Mouse (Mus musculus): ENCODE measurements around the gene D430041D05Rik.

The D430041D05Rik gene

DNA sequence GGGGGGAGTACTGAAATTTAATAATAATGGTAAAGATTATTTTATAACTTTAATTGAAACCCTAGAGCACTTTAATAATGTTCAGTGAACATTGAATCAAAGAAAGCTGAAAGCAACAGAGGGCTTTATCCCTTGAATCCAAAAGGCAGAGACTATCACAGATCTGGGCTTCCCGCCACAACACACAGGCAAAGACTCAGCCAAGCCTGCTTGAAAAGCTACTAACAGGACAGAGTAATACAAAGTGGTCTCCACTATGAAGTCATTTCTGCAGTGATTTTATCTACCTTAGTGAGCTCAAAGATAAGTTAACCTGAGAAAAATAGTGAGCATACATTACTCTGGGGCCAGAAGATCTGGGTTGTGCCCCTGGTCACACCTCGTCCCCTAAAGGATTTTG is 128.0 kb downstream of the D430041D05Rik start:
- no peak for DNase-seq (ENCODE audit: inconsistent ontology term)

- no peak for DNase-seq (ENCODE audit: inconsistent ontology term)
Measured at GRCm38 (mm10) chr2:104267049-104267448, 143.8 kb downstream of the D430041D05Rik start.

GRCm38 (mm10) chr2:104261741-104262067 is 149.1 kb downstream of the D430041D05Rik start:
- no peak for DNase-seq (ENCODE audit: inconsistent ontology term)

DNA sequence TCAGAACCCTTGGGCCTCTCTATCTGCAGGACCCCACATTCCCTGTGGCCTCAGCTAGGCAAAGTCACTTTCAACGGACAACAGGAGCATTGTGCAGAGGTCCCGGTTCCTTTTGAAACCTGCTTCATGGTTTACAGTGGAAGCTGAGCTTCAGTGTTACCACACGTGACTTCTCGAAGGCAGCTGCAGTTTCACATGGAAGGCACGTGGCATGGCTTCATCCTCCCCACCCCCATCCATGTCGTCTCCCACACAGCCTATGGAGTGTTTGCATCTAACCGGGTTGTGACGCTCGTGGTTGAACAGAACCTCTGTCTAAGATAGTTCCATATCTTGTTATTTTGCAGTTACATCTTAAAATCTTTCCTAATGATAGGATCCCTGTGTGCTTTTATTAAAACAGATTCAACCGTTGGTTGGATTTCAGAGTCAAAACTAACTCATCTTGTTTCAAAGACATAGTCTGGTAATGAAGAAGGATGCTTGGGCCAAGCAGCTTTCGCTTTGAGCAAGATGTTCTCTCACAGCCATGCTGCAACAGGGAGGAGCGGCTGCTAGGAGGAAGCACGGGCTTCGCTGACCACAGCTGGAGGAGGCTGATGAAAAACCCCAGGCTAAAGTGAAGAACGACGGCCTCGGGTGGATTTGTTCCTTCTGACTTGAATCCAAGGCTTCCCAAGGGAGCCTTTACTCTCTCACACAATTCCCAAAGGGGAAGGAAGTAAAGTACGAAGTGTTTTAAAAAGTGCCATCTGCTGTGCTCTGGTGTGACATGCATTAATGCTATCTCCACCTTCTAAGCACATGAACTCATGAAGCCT is 149.7 kb downstream of the D430041D05Rik start:
- DNase-seq (ENCODE audit: inconsistent ontology term) = no peak

GRCm38 (mm10) chr2:104256585-104256984 is 154.2 kb downstream of the D430041D05Rik start:
- no peak for DNase-seq (ENCODE audit: inconsistent ontology term)

DNA sequence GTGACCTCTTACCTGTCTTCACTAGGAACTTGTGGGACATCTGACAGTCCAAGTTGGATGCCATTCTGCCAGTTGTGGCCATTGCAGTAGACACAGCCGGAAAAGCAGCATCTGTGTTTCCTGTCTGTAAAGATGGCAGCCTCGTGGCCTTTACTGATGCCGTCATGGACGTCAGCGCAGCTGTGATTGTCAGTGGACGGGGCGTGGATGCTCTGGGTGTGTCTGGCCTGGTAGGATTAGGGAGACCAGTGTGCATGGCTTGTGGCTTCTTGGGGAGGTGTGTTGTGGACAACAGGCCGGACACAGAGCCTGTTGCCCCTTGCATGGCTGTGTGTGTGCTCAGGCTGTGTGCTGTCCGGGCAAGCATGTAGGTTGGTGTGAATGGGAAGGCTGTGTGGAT is 155.9 kb downstream of the D430041D05Rik start:
- DNase-seq (ENCODE audit: inconsistent ontology term) = no peak

GRCm38 (mm10) chr2:104253341-104253740 is 157.5 kb downstream of the D430041D05Rik start:
- DNase-seq (ENCODE audit: inconsistent ontology term) = no peak

- DNase-seq (ENCODE audit: inconsistent ontology term) = peak; percentile 46
Measured at GRCm38 (mm10) chr2:104251647-104252046, 159.2 kb downstream of the D430041D05Rik start.

GRCm38 (mm10) chr2:104249856-104250255 is 161.0 kb downstream of the D430041D05Rik start:
- DNase-seq (ENCODE audit: inconsistent ontology term) = no peak

DNA sequence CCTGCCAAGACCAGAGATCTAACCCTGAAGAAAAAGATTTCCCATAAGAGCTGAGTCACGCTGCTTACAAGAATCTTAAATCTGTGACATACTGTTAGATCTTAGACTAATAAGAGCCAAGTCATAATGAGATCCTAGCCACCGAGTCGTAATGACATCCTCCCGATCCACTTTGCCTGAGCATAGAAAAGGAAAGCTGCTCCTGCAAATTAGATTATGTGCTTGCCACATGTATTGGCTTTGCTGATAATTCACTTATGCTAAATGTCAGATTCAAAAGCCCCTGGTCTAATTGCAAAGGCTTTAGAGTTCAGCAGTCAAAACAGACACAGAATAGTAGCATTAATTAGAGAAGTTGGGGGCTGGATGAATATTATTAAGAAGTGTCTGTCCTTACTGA is 164.0 kb downstream of the D430041D05Rik start:
- DNase-seq (ENCODE audit: inconsistent ontology term) = no peak

DNA sequence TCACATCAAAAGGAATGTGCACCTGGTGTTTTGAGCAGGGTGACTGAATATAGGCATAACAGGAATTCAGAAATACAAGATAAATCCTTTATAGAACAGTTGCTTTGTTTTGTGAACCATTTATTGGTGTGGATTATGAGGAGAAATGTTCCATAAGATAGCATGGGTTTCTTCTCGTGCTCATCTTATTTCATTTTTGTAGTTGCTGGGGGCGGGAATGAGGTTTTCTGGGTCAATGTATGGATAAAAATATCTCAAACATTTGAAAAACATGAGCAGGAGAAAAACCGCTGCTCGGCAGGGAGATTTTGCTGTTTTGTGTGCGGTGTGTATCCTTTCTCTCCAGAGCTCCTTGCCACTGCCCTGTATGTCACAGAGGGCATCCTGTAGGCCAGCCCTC is 168.8 kb downstream of the D430041D05Rik start:
- no peak for DNase-seq (ENCODE audit: inconsistent ontology term)

DNA sequence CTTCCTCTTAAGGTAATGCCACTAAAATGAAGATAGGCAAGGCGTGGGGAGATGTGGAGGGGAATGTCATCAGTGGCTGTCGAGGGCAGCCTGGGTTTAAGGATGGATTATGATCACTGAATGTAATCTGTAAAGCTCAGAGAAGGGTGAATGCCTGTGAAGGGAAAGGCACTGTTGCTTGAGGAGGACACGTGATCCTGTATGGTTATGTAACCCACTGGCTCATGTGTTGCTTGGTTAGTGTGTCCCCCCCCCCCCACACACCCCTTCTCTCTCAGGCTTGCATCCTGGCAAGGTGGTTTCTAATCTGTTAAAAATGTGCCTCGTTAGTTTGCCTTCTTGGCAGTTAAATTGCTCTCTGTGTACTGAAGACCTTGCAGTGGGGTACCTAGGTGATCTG is 173.7 kb downstream of the D430041D05Rik start:
- DNase-seq (ENCODE audit: inconsistent ontology term) = no peak

- DNase-seq (ENCODE audit: inconsistent ontology term) = no peak
Measured at GRCm38 (mm10) chr2:104230444-104230843, 180.4 kb downstream of the D430041D05Rik start.

DNA sequence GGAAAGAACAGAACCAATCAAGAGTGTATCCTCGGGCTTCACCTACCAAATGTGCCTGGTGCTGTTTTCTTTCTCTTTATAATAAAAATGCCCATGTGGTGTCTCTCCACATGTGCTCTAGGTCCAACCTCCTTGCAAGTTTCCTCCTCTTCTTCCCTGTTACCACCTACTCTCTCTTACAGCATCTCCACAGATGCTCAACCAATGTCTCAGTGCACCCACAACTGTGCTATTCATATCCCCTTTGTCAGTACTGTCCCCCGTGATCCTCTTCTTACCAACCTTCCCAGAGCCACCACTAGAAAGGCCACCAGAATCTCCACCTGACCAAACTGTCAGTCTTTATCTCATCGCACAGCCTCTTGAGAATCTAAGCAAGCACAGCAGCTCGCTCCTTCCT is 184.8 kb downstream of the D430041D05Rik start:
- DNase-seq (ENCODE audit: inconsistent ontology term) = no peak

DNA sequence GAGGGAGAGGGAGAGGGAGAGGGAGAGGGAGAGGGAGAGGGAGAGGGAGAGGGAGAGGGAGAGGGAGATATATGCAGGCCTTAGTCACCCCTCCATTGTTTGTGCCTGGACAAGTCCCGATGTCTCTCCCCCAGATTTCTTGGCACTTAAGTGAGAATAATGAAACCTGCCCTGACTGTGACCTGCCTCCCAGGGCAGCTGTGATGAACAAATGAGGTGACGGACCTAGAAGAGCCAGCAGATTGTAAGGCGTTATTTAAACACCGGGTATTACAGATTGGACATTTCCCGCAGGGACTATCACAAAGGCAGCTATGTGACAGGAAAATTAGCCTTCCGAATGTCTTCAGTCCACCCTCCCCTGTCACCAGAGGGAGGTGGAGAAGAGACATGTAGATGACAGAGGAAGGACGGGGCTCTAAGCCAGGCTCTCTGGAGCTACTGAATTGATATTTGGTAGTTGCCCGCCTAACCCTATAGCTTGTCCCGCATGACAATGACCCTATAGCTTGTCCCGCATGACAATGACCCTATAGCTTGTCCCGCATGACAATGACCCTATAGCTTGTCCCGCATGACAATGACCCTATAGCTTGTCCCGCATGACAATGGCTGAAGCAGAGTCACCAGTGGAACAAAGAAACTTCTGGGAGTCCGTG is 191.0 kb downstream of the D430041D05Rik start:
- DNase-seq (ENCODE audit: inconsistent ontology term) = no peak

- no peak for DNase-seq (ENCODE audit: inconsistent ontology term)
Measured at GRCm38 (mm10) chr2:104218588-104219065, 192.2 kb downstream of the D430041D05Rik start.

DNA sequence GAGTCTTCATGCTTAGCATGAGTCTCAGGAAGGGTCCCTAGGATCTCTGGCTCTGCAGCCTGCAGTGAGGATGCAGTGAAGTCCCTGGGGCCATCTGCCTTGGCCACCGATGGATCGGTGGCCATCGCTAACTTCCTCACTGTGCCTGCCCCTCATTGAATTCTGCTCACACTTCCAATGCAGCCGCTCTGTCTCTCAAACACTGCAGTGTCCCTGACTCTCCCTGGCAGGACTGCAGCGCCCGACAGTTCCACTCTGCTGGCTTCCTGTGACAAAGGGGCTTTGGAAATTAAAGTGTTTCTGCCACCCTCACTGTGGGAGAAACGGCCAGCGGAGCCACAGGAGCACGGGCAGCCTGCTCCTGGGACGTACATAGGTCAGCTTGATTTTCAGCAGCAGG is 192.7 kb downstream of the D430041D05Rik start:
- no peak for DNase-seq (ENCODE audit: inconsistent ontology term)

GRCm38 (mm10) chr2:104209408-104209807 is 201.4 kb downstream of the D430041D05Rik start:
- no peak for DNase-seq (ENCODE audit: inconsistent ontology term)

DNA sequence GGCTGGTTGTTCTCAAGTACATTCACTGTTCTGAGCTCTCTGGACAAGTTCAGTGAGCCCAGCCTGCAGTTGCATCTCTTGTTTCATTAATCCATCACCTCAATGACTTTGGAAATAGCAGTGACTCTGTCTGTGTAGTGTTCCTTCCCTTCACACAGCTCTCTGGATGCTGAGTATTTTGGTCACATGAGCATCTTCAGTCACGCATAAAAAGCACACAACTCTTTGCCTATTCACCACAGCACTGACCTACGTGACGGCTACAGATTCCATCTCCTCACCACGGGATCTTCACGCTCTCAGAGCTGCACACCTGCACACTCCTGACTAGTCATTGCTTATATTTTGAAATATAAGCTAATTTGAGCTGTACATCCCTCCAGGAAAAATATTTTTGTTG is 202.4 kb downstream of the D430041D05Rik start:
- DNase-seq (ENCODE audit: inconsistent ontology term) = no peak

- DNase-seq (ENCODE audit: inconsistent ontology term) = peak; percentile 71
Measured at GRCm38 (mm10) chr2:104207948-104208347, 202.9 kb downstream of the D430041D05Rik start.

DNA sequence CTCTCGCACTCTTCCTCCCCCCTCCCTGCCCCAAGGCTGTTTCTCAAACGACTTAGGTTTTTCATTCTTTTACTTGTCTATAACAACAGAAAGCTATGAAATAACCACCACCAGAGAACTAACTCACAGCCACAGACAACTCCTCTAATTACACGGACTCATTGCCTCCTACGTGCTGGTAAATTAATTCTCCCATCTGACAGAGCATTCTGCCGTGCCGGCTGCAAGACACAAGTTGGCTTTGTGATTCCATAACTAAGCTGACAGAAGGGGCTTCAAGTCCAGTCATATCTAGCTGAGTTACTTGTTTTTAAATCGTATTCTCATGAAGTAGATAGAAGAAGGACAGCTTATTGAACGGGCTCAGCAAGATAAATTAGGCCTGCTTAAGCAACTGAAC is 205.2 kb downstream of the D430041D05Rik start:
- no peak for DNase-seq (ENCODE audit: inconsistent ontology term)

DNA sequence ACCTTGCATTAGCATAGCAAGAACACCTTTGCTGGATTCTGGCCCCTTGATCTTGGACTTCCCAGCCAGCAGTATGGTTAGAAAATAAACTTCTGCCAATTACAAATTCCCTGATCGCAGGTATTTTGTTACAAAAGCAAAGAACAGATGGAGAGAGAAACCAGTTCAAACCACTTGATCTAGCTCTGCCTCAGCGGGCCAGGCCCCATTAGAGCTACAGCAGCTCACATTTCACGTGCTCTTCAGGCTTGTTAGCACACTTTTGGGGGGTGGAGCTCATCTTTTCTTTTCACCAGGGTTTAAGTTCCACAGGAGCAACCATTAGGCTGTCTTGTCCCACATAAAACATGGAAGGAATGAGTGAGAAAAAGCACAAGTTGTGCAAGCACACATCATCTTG is 210.6 kb downstream of the D430041D05Rik start:
- DNase-seq (ENCODE audit: inconsistent ontology term) = no peak

- DNase-seq (ENCODE audit: inconsistent ontology term) = no peak
Measured at GRCm38 (mm10) chr2:104198186-104198585, 212.6 kb downstream of the D430041D05Rik start.

Data from Muller cell, postnatal 12 days (primary cell).